Mouse (Mus musculus): ENCODE measurements around the gene Sema6c. TPM values are rescaled to one million over a fixed set of nuclear protein-coding genes. Genes with fewer than 3 reads are reported as not detected.
A peak's percentile ranks its signal among the peaks of the same experiment; 100 is the strongest.

Gene Sema6c
- polyA plus RNA-seq, 1 experiment from 2014 or later: 18.9 TPM

GRCm38 (mm10) chr3:95140289-95140595, 20.0 kb upstream of the Sema6c start:
- H3K9me3 ChIP-seq (replicated peaks; ENCODE audit: control insufficient read depth, low read length, poor library complexity, severe bottlenecking): no peaks in the 10 kb centered on the region
- peaks cover 7% of the 10 kb centered on the region; the same call in 1 of the 2 replicates for H3K36me3 ChIP-seq (ENCODE audit: control insufficient read depth, insufficient read depth, low read length)
- WGBS: 66% methylated on average over 18 of the region's 18 CpGs
- H3K9ac ChIP-seq (ENCODE audit: low read depth, low read length): no peak overlapping the region
- no peak overlapping the region for H3K4me2 ChIP-seq (ENCODE audit: low read length)
- no peaks in the 10 kb centered on the region for H3K27me3 ChIP-seq (ENCODE audit: control insufficient read depth, insufficient read depth, low read depth, low read length)
- H3K27ac ChIP-seq (ENCODE audit: low read length): no peak overlapping the region
- peaks cover 10% of the 10 kb centered on the region for H3K4me1 ChIP-seq (ENCODE audit: control insufficient read depth, insufficient read depth, low read length)
- ATAC-seq: no peak
- H3K4me3 ChIP-seq (ENCODE audit: low read depth, low read length): no peak overlapping the region

- no peaks in the 10 kb centered on the region for H3K27me3 ChIP-seq (ENCODE audit: control insufficient read depth, insufficient read depth, low read depth, low read length)
- 90% methylated on average over 6 of the region's 6 CpGs for WGBS
- no peak overlapping the region for H3K9ac ChIP-seq (ENCODE audit: low read depth, low read length)
- H3K36me3 ChIP-seq (ENCODE audit: control insufficient read depth, insufficient read depth, low read length): peaks cover 7% of the 10 kb centered on the region; the same call in 1 of the 2 replicates
- H3K9me3 ChIP-seq (replicated peaks; ENCODE audit: control insufficient read depth, low read length, poor library complexity, severe bottlenecking): no peaks in the 10 kb centered on the region
- H3K4me3 ChIP-seq (ENCODE audit: low read depth, low read length): no peak overlapping the region
- H3K27ac ChIP-seq (ENCODE audit: low read length): no peak overlapping the region
- no peak overlapping the region for H3K4me2 ChIP-seq (ENCODE audit: low read length)
- peaks cover 4% of the 10 kb centered on the region for H3K4me1 ChIP-seq (ENCODE audit: control insufficient read depth, insufficient read depth, low read length)
- ATAC-seq: no peak
These were observed 19.5 kb upstream of the Sema6c start for GRCm38 (mm10) chr3:95140795-95141194.

GRCm38 (mm10) chr3:95141474-95141873, 18.8 kb upstream of the Sema6c start:
- Histone ChIP-seq H3K4me1 (ENCODE audit: control insufficient read depth, insufficient read depth, low read length) (peaks cover 3% of the 10 kb centered on the region; the same call in 1 of the 2 replicates), H3K27ac (ENCODE audit: low read length) (no peak overlapping the region), H3K9me3 (replicated peaks; ENCODE audit: control insufficient read depth, low read length, poor library complexity, severe bottlenecking) (no peaks in the 10 kb centered on the region), H3K27me3 (ENCODE audit: control insufficient read depth, insufficient read depth, low read depth, low read length) (no peaks in the 10 kb centered on the region), H3K4me3 (ENCODE audit: low read depth, low read length) (no peak overlapping the region), H3K4me2 (ENCODE audit: low read length) (no peak overlapping the region), H3K9ac (ENCODE audit: low read depth, low read length) (no peak overlapping the region), H3K36me3 (ENCODE audit: control insufficient read depth, insufficient read depth, low read length) (peaks cover 7% of the 10 kb centered on the region; the same call in 1 of the 2 replicates)
- no peak for ATAC-seq
- WGBS: 93% methylated on average over 9 of the region's 9 CpGs

GRCm38 (mm10) chr3:95141952-95142616, 18.2 kb upstream of the Sema6c start, which contains the start of gene Tnfaip8l2:
TSS of gene Tnfaip8l2 (minus strand) at chr3:95142360.
- Histone ChIP-seq H3K4me2 (ENCODE audit: low read length) (no peak within 1 kb of the TSS), H3K4me1 (ENCODE audit: control insufficient read depth, insufficient read depth, low read length) (no peaks in the 10 kb centered on the region), H3K4me3 (ENCODE audit: low read depth, low read length) (no peak within 1 kb of the TSS), H3K9me3 (replicated peaks; ENCODE audit: control insufficient read depth, low read length, poor library complexity, severe bottlenecking) (no peaks in the 10 kb centered on the region), H3K27ac (ENCODE audit: low read length) (no peak within 1 kb of the TSS), H3K27me3 (ENCODE audit: control insufficient read depth, insufficient read depth, low read depth, low read length) (no peaks in the 10 kb centered on the region), H3K9ac (ENCODE audit: low read depth, low read length) (no peak within 1 kb of the TSS), H3K36me3 (ENCODE audit: control insufficient read depth, insufficient read depth, low read length) (peaks cover 7% of the 10 kb centered on the region; the same call in 1 of the 2 replicates)
- WGBS: 88% methylated on average over 10 of the region's 10 CpGs
- ATAC-seq: no peak

- ATAC-seq: peak; percentile 61
- no peaks in the 10 kb centered on the region for H3K9me3 ChIP-seq (replicated peaks; ENCODE audit: control insufficient read depth, low read length, poor library complexity, severe bottlenecking)
- no peaks in the 10 kb centered on the region for H3K27me3 ChIP-seq (ENCODE audit: control insufficient read depth, insufficient read depth, low read depth, low read length)
- H3K36me3 ChIP-seq (ENCODE audit: control insufficient read depth, insufficient read depth, low read length): peaks cover 7% of the 10 kb centered on the region; the same call in 1 of the 2 replicates
- no peak overlapping the region for H3K4me2 ChIP-seq (ENCODE audit: low read length)
- no peak overlapping the region for H3K27ac ChIP-seq (ENCODE audit: low read length)
- no peak overlapping the region for H3K9ac ChIP-seq (ENCODE audit: low read depth, low read length)
- no peak overlapping the region for H3K4me3 ChIP-seq (ENCODE audit: low read depth, low read length)
- WGBS: 7% methylated on average over 5 of the region's 5 CpGs
- H3K4me1 ChIP-seq (ENCODE audit: control insufficient read depth, insufficient read depth, low read length): no peaks in the 10 kb centered on the region
These were observed 17.6 kb upstream of the Sema6c start for GRCm38 (mm10) chr3:95142617-95143011.

GRCm38 (mm10) chr3:95147924-95148323, 12.3 kb upstream of the Sema6c start:
- no peak for ATAC-seq
- no peak overlapping the region for H3K27ac ChIP-seq (ENCODE audit: low read length)
- no peak overlapping the region for H3K4me2 ChIP-seq (ENCODE audit: low read length)
- no peaks in the 10 kb centered on the region for H3K4me1 ChIP-seq (ENCODE audit: control insufficient read depth, insufficient read depth, low read length)
- H3K27me3 ChIP-seq (ENCODE audit: control insufficient read depth, insufficient read depth, low read depth, low read length): no peaks in the 10 kb centered on the region
- no peaks in the 10 kb centered on the region for H3K36me3 ChIP-seq (ENCODE audit: control insufficient read depth, insufficient read depth, low read length)
- H3K9ac ChIP-seq (ENCODE audit: low read depth, low read length): no peak overlapping the region
- H3K9me3 ChIP-seq (replicated peaks; ENCODE audit: control insufficient read depth, low read length, poor library complexity, severe bottlenecking): no peaks in the 10 kb centered on the region
- WGBS: 46% methylated on average over 3 of the region's 3 CpGs
- no peak overlapping the region for H3K4me3 ChIP-seq (ENCODE audit: low read depth, low read length)

GRCm38 (mm10) chr3:95153874-95154273, 6.4 kb upstream of the Sema6c start:
- no peak overlapping the region for H3K4me2 ChIP-seq (ENCODE audit: low read length)

GRCm38 (mm10) chr3:95159511-95159986, 708 bp upstream of the Sema6c start:
- no peak for ATAC-seq
- H3K27ac ChIP-seq (ENCODE audit: low read length): peak overlapping the region; percentile 88
- 9% methylated on average over 8 of the region's 8 CpGs for WGBS
- H3K9ac ChIP-seq (ENCODE audit: low read depth, low read length): peak overlapping the region; percentile 47
- no peaks in the 10 kb centered on the region for H3K9me3 ChIP-seq (replicated peaks; ENCODE audit: control insufficient read depth, low read length, poor library complexity, severe bottlenecking)
- peak overlapping the region; percentile 57 for H3K4me2 ChIP-seq (ENCODE audit: low read length)
- peak overlapping the region; percentile 91 for H3K4me3 ChIP-seq (ENCODE audit: low read depth, low read length)
- peaks cover 28% of the 10 kb centered on the region for H3K4me1 ChIP-seq (ENCODE audit: control insufficient read depth, insufficient read depth, low read length)
- no peaks in the 10 kb centered on the region for H3K27me3 ChIP-seq (ENCODE audit: control insufficient read depth, insufficient read depth, low read depth, low read length)
- peaks cover under 1% of the 10 kb centered on the region; the same call in 1 of the 2 replicates for H3K36me3 ChIP-seq (ENCODE audit: control insufficient read depth, insufficient read depth, low read length)

More at GRCm38 (mm10) chr3:95153874-95154273, 6.4 kb upstream of the Sema6c start:
- no peak overlapping the region for H3K4me3 ChIP-seq (ENCODE audit: low read depth, low read length)
- no peak overlapping the region for H3K9ac ChIP-seq (ENCODE audit: low read depth, low read length)
- H3K4me1 ChIP-seq (ENCODE audit: control insufficient read depth, insufficient read depth, low read length): no peaks in the 10 kb centered on the region
- H3K9me3 ChIP-seq (replicated peaks; ENCODE audit: control insufficient read depth, low read length, poor library complexity, severe bottlenecking): no peaks in the 10 kb centered on the region
- H3K27me3 ChIP-seq (ENCODE audit: control insufficient read depth, insufficient read depth, low read depth, low read length): no peaks in the 10 kb centered on the region
- H3K36me3 ChIP-seq (ENCODE audit: control insufficient read depth, insufficient read depth, low read length): no peaks in the 10 kb centered on the region
- H3K27ac ChIP-seq (ENCODE audit: low read length): no peak overlapping the region
- WGBS: 55% methylated on average over 4 of the region's 4 CpGs
- no peak for ATAC-seq

- H3K27me3 ChIP-seq (ENCODE audit: control insufficient read depth, insufficient read depth, low read depth, low read length): no peaks in the 10 kb centered on the region
- peaks cover 28% of the 10 kb centered on the region for H3K4me1 ChIP-seq (ENCODE audit: control insufficient read depth, insufficient read depth, low read length)
- H3K9ac ChIP-seq (ENCODE audit: low read depth, low read length): peak overlapping the region; percentile 75
These were observed 839 bp downstream of the Sema6c start for GRCm38 (mm10) chr3:95161041-95161551.

More at GRCm38 (mm10) chr3:95161041-95161551, 839 bp downstream of the Sema6c start:
- no peaks in the 10 kb centered on the region for H3K9me3 ChIP-seq (replicated peaks; ENCODE audit: control insufficient read depth, low read length, poor library complexity, severe bottlenecking)
- peak overlapping the region; percentile 91 for H3K4me3 ChIP-seq (ENCODE audit: low read depth, low read length)
- H3K27ac ChIP-seq (ENCODE audit: low read length): peak overlapping the region; percentile 88
- peak overlapping the region; percentile 81 for H3K4me2 ChIP-seq (ENCODE audit: low read length)
- H3K36me3 ChIP-seq (ENCODE audit: control insufficient read depth, insufficient read depth, low read length): peaks cover 7% of the 10 kb centered on the region
- peak; percentile 31 for ATAC-seq
- WGBS: under 1% methylated on average over 30 of the region's 30 CpGs
